Mouse (Mus musculus): Measurements from ENCODE around the gene Irf2.

GRCm38 (mm10) chr8:46851560-46851959 lies 112.0 kb downstream of the Irf2 start:
- TF ChIP-seq POLR2A (IDR thresholded peaks at IDR 0.05; ENCODE audit: borderline replicate concordance, extremely low read depth, insufficient read depth, insufficient read length, poor library complexity, severe bottlenecking) (no peak), CTCF (IDR thresholded peaks at IDR 0.05; ENCODE audit: borderline replicate concordance, extremely low read depth, insufficient read depth, insufficient read length) (no peak)

Data from brain, embryonic 14.5 days (tissue).